Mouse (Mus musculus) liver, embryonic 14.5 days (tissue): ENCODE measurements around the gene Fbxo47.

ENCODE experiments used
- CTCF ChIP-seq: IDR thresholded peaks from 2 replicates; pipeline ENCODE4 v1.5.1; 2016; ENCODE audit warnings: antibody characterized with exemption, low read depth, control low read depth
- EP300 ChIP-seq: IDR thresholded peaks from 2 replicates; pipeline ENCODE4 v1.6.1; 2016; ENCODE audit warnings: antibody characterized with exemption, low read depth

DNA sequence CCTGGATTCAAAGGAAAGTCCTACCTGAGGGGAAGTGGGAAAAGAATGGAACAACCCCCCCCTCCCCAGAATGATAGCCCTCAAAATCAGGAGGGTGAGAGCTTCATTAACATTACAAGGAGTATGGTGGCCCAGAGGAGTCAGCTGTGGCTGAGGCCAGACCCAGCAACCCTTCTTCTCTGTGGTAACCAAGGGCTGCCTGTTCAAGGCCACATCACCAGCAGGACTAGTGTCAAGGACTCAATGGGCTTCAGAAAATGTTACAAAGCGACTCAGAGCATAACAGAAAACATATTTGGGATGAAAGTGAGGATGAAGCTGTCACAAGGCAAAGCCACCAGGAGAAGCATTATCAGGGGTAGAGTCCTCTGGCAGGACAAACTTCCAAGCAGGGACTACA lies 49.6 kb upstream of the Fbxo47 start:
- no peak for TF ChIP-seq CTCF
- TF ChIP-seq EP300 = no peak
